Mouse (Mus musculus) c-Kit-positive CD71-negative TER-119-negative erythroid progenitor cells, embryonic 14.5 days (primary cell): ENCODE data around the gene Timm50.

Experiments used
- DNase-seq: peaks from one replicate; pipeline ENCODE4 v3.0.0-alpha.2; 2013; ENCODE audit warnings: low read depth

The Timm50 gene

GRCm38 (mm10) chr7:28268576-28268975 is 43.3 kb downstream of the Timm50 start:
- no peak for DNase-seq

DNA sequence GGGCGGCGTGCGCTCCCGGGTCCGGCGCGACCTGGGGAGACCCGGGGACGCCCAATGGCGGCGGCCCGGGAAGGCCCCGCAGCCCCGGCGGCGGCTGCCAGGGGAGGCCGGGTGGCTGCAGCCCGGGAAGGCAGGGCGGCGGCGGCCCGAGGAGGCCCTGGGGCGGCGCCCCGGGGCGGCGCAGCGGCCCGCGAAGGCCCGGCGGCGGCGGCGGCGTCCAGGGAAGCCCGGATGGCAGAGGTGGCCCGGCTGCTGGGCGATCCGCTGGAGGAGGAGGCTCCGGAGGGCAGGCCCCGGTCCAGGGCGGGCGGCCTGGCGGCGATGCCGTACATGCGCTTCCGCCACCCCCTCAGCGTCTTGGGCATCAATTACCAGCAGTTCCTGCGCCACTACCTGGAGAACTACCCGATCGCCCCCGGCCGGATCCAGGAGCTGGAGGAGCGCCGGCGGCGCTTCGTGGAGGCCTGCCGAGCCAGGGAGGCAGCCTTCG is 43.8 kb downstream of the Timm50 start:
- DNase-seq = no peak

GRCm38 (mm10) chr7:28267129-28268041 is 44.5 kb downstream of the Timm50 start, which contains the start of gene Eid2:
TSS of gene Eid2 (plus strand) at chr7:28267881.
- peak; percentile 49 for DNase-seq

- DNase-seq = no peak
Observed at GRCm38 (mm10) chr7:28265391-28265790, 46.5 kb downstream of the Timm50 start.

GRCm38 (mm10) chr7:28263786-28264185 is 48.1 kb downstream of the Timm50 start:
- peak; percentile 76 for DNase-seq

GRCm38 (mm10) chr7:28262861-28263260 is 49.0 kb downstream of the Timm50 start:
- no peak for DNase-seq
